Mouse (Mus musculus) neural tube, embryonic 13.5 days (tissue): ENCODE results near the gene Usp24. TPM values are rescaled to one million over a fixed set of nuclear protein-coding genes. Genes with fewer than 3 reads are reported as not detected.

ENCODE experiments used
- ATAC-seq: fragments of 200-750 bp; cut with Nextera tagmentation; 2 replicates; pipeline ENCODE4 v1.8.0; 2017; ENCODE audit warnings: low read depth, mild to moderate bottlenecking, moderate TSS enrichment, moderate library complexity
- H3K27ac ChIP-seq: fragments of 300-500 bp; sonication (generic); replicated peaks from 2 replicates; pipeline ENCODE4 v1.5.1; 2015; ENCODE audit warnings: moderate library complexity, mild to moderate bottlenecking, inconsistent platforms
- H3K27me3 ChIP-seq: fragments of 300-500 bp; sonication (generic); 2 replicates; pipeline ENCODE4 v1.6.1; 2015; ENCODE audit warnings: mild to moderate bottlenecking, inconsistent platforms
- H3K36me3 ChIP-seq: fragments of 300-500 bp; sonication (generic); 2 replicates; pipeline ENCODE4 v1.6.1; 2015; ENCODE audit warnings: mild to moderate bottlenecking, inconsistent platforms
- H3K4me1 ChIP-seq: fragments of 300-500 bp; sonication (generic); replicated peaks from 2 replicates; pipeline ENCODE4 v1.6.1; 2015; ENCODE audit warnings: inconsistent platforms
- H3K4me2 ChIP-seq: fragments of 300-500 bp; sonication (generic); 2 replicates; pipeline ENCODE4 v1.6.1; 2015; ENCODE audit warnings: inconsistent platforms, mild to moderate bottlenecking, moderate library complexity
- H3K4me3 ChIP-seq: fragments of 300-500 bp; sonication (generic); 2 replicates; pipeline ENCODE4 v1.5.1; 2015; ENCODE audit warnings: mild to moderate bottlenecking, inconsistent platforms
- H3K9ac ChIP-seq: fragments of 300-500 bp; sonication (generic); 2 replicates; pipeline ENCODE4 v1.6.1; 2015; ENCODE audit warnings: moderate library complexity, mild to moderate bottlenecking, inconsistent platforms
- H3K9me3 ChIP-seq: fragments of 300-500 bp; sonication (generic); 2 replicates; pipeline ENCODE4 v1.6.1; 2016; ENCODE audit warnings: inconsistent platforms
- WGBS: fragments of 180-500 bp; shearing (Covaris S2); methylation state at CpG from one replicate; pipeline ENCODE4 v1.1.7; 2015; 5-methylcytosine and 5-hydroxymethylcytosine counted together
- polyA plus RNA-seq: library from polyadenylated mRNA; unstranded; fragments of >200 nt; fragmentation: Nextera tagmentation; extraction: Ambion mirVana; gene quantifications from 2 replicates; pipeline ENCODE4 v1.2.1, GENCODE M21; 2015

Usp24 gene
- polyA plus RNA-seq, 1 experiment from 2014 or later, result 7.1 TPM

- no peaks in the 10 kb centered on the region for H3K9me3 ChIP-seq
- peak; percentile 53 for ATAC-seq
Observed at GRCm38 (mm10) chr4:106474241-106474640, 158.2 kb downstream of the Usp24 start.

GRCm38 (mm10) chr4:106480545-106480944 lies 164.5 kb downstream of the Usp24 start:
- no peak overlapping the region for H3K9ac ChIP-seq
- no peak overlapping the region for H3K4me3 ChIP-seq
- H3K27ac ChIP-seq, result no peak overlapping the region
- no peaks in the 10 kb centered on the region for H3K27me3 ChIP-seq
- no peaks in the 10 kb centered on the region for H3K9me3 ChIP-seq
- peaks cover 11% of the 10 kb centered on the region; the same call in 1 of the 2 replicates for H3K4me1 ChIP-seq
- WGBS, result 68% methylated on average over 3 of the region's 3 CpGs
- ATAC-seq, result no peak
- no peaks in the 10 kb centered on the region for H3K36me3 ChIP-seq
- H3K4me2 ChIP-seq, result no peak overlapping the region

More at GRCm38 (mm10) chr4:106474241-106474640, 158.2 kb downstream of the Usp24 start:
- Histone ChIP-seq H3K4me3 (no peak overlapping the region), H3K27me3 (no peaks in the 10 kb centered on the region), H3K27ac (no peak overlapping the region), H3K36me3 (no peaks in the 10 kb centered on the region), H3K4me1 (peaks cover 3% of the 10 kb centered on the region; the same call in 1 of the 2 replicates), H3K4me2 (no peak overlapping the region), H3K9ac (no peak overlapping the region)
- 7% methylated on average over 6 of the region's 6 CpGs for whole genome bisulfite sequencing

- no peak for ATAC-seq
- Histone ChIP-seq H3K4me1 (peaks cover 11% of the 10 kb centered on the region; the same call in 1 of the 2 replicates), H3K4me2 (no peak overlapping the region), H3K36me3 (no peaks in the 10 kb centered on the region), H3K9ac (no peak overlapping the region), H3K27ac (no peak overlapping the region), H3K27me3 (no peaks in the 10 kb centered on the region), H3K9me3 (no peaks in the 10 kb centered on the region), H3K4me3 (no peak overlapping the region)
- 42% methylated on average over 7 of the region's 7 CpGs for WGBS
Observed at GRCm38 (mm10) chr4:106483215-106483727, 167.3 kb downstream of the Usp24 start.

- no peak overlapping the region for H3K27ac ChIP-seq
- H3K4me2 ChIP-seq, result no peak overlapping the region
- 86% methylated on average over 1 of the region's 1 CpGs for WGBS
- no peaks in the 10 kb centered on the region for H3K9me3 ChIP-seq
- H3K36me3 ChIP-seq, result no peaks in the 10 kb centered on the region
- no peaks in the 10 kb centered on the region for H3K27me3 ChIP-seq
- H3K9ac ChIP-seq, result no peak overlapping the region
- H3K4me3 ChIP-seq, result no peak overlapping the region
- peaks cover 11% of the 10 kb centered on the region; the same call in 1 of the 2 replicates for H3K4me1 ChIP-seq
- ATAC-seq, result no peak
Observed at GRCm38 (mm10) chr4:106483831-106484230, 167.8 kb downstream of the Usp24 start.

- no peak overlapping the region for H3K4me2 ChIP-seq
- no peak for ATAC-seq
- H3K4me1 ChIP-seq, result no peaks in the 10 kb centered on the region
- no peaks in the 10 kb centered on the region for H3K9me3 ChIP-seq
- H3K4me3 ChIP-seq, result no peak overlapping the region
- H3K36me3 ChIP-seq, result no peaks in the 10 kb centered on the region
- H3K27ac ChIP-seq, result no peak overlapping the region
- WGBS, result 63% methylated on average over 4 of the region's 4 CpGs
- no peaks in the 10 kb centered on the region for H3K27me3 ChIP-seq
- no peak overlapping the region for H3K9ac ChIP-seq
Observed at GRCm38 (mm10) chr4:106490620-106491019, 174.6 kb downstream of the Usp24 start.

Other genes with a start within 250 kb of the Usp24 start
- 0.34 and 0.36 TPM in 2 replicates for gene Pcsk9, start 148.1 kb downstream of the Usp24 start, polyA plus RNA-seq
- not detected in 2 replicates for gene Bsnd, start 176.1 kb downstream of the Usp24 start, polyA plus RNA-seq
- 5.1 and 5.8 TPM in 2 replicates for gene Dhcr24, start 244.8 kb downstream of the Usp24 start, polyA plus RNA-seq